Mouse (Mus musculus) forebrain, embryonic 12.5 days (tissue): ENCODE measurements at regions not wholly inside any gene's neighbourhood (a gene's known extent, or its start where the extent isn't known, plus 50 kb on each side); places are given as distances from the start of the nearest gene placed in this dataset.
"Not testable (repeated sequence)": the region's sequence is repeated elsewhere in the genome, so short reads cannot be mapped to it uniquely, and the experiment has no call there.

ENCODE experiments used
- ATAC-seq: fragments of 200-750 bp; cut with Nextera tagmentation; 2 replicates; pipeline ENCODE4 v1.8.0; 2017; ENCODE audit warnings: moderate TSS enrichment; ENCODE audit not compliant: low FRiP score
- H3K27ac ChIP-seq: fragments of 300-500 bp; sonication (generic); 2 replicates; pipeline ENCODE4 v1.5.1; 2016; ENCODE audit warnings: mild to moderate bottlenecking
- H3K27me3 ChIP-seq: fragments of 300-500 bp; sonication (generic); 2 replicates; pipeline ENCODE4 v1.6.1; 2016; ENCODE audit warnings: mild to moderate bottlenecking
- H3K36me3 ChIP-seq: fragments of 300-500 bp; sonication (generic); replicated peaks from 2 replicates; pipeline ENCODE4 v1.6.1; 2016; ENCODE audit warnings: mild to moderate bottlenecking
- H3K4me1 ChIP-seq: fragments of 300-500 bp; sonication (generic); 2 replicates; pipeline ENCODE4 v1.6.1; 2016
- H3K4me2 ChIP-seq: fragments of 300-500 bp; sonication (generic); 2 replicates; pipeline ENCODE4 v1.6.1; 2016; ENCODE audit warnings: mild to moderate bottlenecking, moderate library complexity
- H3K4me3 ChIP-seq: fragments of 300-500 bp; sonication (generic); replicated peaks from 2 replicates; pipeline ENCODE4 v1.5.1; 2016; ENCODE audit warnings: mild to moderate bottlenecking
- H3K9ac ChIP-seq: fragments of 300-500 bp; sonication (generic); 2 replicates; pipeline ENCODE4 v1.6.1; 2016; ENCODE audit warnings: mild to moderate bottlenecking
- H3K9me3 ChIP-seq: fragments of 300-500 bp; sonication (generic); 2 replicates; pipeline ENCODE4 v1.6.1; 2016
- WGBS: fragments of 180-500 bp; shearing (Covaris S2); methylation state at CpG from one replicate; pipeline ENCODE4 v1.1.7; 2016; 5-methylcytosine and 5-hydroxymethylcytosine counted together

DNA sequence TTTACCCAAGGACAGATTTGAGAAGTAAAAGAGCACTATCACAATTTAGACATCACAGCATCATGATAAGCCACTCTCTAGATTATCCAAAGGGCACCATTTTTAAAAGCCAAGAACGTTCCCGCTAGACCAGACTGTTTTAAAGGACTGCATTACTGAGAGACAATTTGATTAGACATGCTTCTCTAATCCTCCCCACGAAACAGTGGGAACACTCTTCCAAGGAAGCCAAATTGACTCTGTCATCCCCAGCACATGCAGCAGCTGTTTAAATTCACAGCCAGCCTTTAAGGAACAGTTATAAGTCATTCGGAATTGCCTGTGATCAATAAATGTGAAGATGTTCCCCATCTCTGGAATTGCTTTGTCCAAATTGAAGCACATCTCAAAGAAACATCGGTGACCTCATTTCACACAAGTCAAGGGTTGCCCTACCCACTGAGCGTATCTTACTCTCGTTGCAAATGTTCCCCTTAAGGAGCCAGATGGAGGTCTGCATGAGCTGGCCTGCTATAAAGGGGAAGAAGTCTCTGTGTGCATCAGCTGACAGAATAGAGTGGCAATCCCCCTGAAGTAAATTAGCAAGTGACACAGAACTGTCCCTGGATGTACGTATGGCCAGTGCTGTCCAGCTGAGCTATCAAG is 393.2 kb downstream of the Pid1 start:
- Histone ChIP-seq H3K9me3 (no peaks in the 10 kb centered on the region), H3K36me3 (no peaks in the 10 kb centered on the region), H3K27me3 (no peaks in the 10 kb centered on the region), H3K27ac (no peak overlapping the region), H3K4me2 (no peak overlapping the region), H3K4me3 (no peak overlapping the region), H3K4me1 (no peaks in the 10 kb centered on the region), H3K9ac (no peak overlapping the region)
- WGBS = 67% methylated on average over 8 of the region's 8 CpGs
- ATAC-seq = 0 out of 2 replicates have a peak, but pooled peaks have one; percentile 41

DNA sequence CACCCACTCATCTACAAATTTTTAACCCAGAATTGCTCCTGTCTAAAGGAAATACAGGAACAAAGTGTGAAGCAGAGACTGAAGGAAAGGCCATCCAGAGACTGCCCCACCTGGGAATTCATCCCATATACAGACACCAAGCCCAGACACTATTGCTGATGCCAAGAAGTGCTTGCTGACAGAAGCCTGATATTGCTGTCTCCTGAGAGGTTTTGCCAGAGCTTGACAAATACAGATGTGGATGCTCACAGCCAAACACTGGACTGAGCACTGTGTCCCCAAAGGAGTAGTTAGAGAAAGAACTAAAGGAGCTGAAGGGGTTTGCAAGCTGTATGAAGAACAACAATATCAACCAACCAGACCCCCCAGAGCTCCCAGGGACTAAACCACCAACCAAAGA is 399.3 kb downstream of the Pid1 start:
- H3K4me3 ChIP-seq, H3K9me3 ChIP-seq, ATAC-seq, H3K27me3 ChIP-seq, H3K4me1 ChIP-seq, H3K4me2 ChIP-seq, H3K36me3 ChIP-seq, H3K27ac ChIP-seq, H3K9ac ChIP-seq: not testable (repeated sequence)

DNA sequence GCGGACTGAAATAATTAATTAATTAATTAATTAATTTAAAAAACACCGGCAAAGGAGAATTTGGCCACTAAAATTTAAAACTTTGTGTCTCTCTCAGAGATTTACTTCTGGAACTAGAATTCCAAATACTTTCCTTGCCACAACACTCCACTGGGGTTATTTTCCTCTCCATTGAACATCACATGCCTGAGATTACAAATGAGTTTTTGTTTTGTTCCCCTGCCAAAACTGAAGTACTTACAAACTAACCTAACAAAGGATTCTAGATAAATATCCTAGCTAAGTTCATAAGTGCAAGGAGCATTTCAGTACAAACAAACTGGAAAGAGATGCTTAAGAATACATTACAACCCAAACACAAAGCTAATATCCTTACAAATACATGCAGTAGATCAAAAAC is 402.2 kb downstream of the Pid1 start:
- H3K9ac ChIP-seq = no peak overlapping the region
- H3K4me2 ChIP-seq = no peak overlapping the region
- no peaks in the 10 kb centered on the region for H3K9me3 ChIP-seq
- H3K36me3 ChIP-seq = no peaks in the 10 kb centered on the region
- no peak for ATAC-seq
- 78% methylated on average over 2 of the region's 2 CpGs for WGBS
- no peak overlapping the region for H3K27ac ChIP-seq
- H3K4me1 ChIP-seq = no peaks in the 10 kb centered on the region
- H3K27me3 ChIP-seq = no peaks in the 10 kb centered on the region
- no peak overlapping the region for H3K4me3 ChIP-seq

DNA sequence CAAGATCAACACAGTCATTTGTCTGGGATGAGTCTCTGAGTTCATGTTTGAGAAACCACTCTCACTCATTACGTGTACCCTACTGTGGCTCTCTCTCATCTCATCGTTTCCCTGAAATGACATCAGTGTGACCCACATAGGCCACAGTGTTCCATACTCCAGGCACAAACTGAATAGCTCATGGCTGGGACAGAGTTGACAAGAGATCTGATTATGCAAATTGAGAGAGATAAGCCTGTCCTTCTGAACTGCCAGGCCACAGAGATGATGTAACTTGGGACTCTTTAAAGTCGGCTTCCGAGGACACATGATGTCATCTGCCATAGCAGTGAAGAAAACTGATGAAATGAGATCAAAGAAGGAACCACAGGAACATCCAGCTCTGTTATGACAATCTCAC is 404.2 kb downstream of the Pid1 start:
- H3K4me3 ChIP-seq = no peak overlapping the region
- H3K9ac ChIP-seq = no peak overlapping the region
- H3K4me1 ChIP-seq = no peaks in the 10 kb centered on the region
- no peaks in the 10 kb centered on the region for H3K36me3 ChIP-seq
- no peak for ATAC-seq
- no peak overlapping the region for H3K4me2 ChIP-seq
- H3K9me3 ChIP-seq = no peaks in the 10 kb centered on the region
- no peak overlapping the region for H3K27ac ChIP-seq
- 83% methylated on average over 4 of the region's 4 CpGs for WGBS
- H3K27me3 ChIP-seq = no peaks in the 10 kb centered on the region

DNA sequence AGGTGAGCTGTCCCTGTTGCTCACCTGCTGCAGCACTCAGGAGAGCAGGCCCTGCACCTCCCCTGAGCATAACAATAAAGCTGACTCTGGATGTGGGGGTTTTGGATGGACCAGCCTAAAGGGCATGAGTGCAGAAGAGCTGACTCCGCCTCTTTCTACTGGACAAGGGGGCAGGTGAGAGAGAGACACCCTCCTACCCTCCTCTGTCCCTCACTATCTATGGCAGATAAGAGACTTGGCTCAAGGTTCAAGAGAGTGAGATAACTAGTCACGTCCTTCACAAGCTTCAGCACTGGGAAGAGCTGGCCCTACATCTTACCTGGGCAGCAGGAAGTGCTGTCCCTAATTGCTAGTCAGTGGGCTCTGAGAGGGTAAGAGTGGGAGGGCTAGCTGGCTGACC is 441.1 kb downstream of the Pid1 start:
- 87% methylated on average over 2 of the region's 2 CpGs for WGBS
- H3K36me3 ChIP-seq = no peaks in the 10 kb centered on the region
- H3K9ac ChIP-seq = no peak overlapping the region
- no peaks in the 10 kb centered on the region for H3K4me1 ChIP-seq
- H3K27ac ChIP-seq = no peak overlapping the region
- no peaks in the 10 kb centered on the region for H3K27me3 ChIP-seq
- ATAC-seq = no peak
- no peak overlapping the region for H3K4me3 ChIP-seq
- H3K4me2 ChIP-seq = no peak overlapping the region
- H3K9me3 ChIP-seq = no peaks in the 10 kb centered on the region

DNA sequence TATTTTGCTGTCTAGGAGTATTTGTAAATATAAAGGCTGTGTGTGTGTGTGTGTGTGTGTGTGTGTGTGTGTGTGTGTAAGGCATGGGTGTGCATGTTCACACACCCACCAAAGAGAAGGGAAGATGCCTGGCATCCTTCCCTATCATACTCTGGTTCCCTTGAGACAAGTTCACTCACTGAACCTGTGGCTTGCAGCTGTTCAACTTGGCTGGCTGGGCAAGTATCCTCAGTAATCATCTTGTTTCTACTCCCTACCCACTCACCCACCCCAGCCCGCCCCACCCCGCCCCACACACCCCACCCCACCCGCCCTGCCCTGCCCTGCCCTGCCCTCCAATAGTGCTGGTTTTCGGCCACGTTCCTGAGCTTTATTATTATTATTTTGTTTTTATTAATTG is 448.5 kb downstream of the Pid1 start:
- Histone ChIP-seq H3K4me1 (no peaks in the 10 kb centered on the region), H3K4me2 (no peak overlapping the region), H3K36me3 (no peaks in the 10 kb centered on the region), H3K27me3 (no peaks in the 10 kb centered on the region), H3K9me3 (no peaks in the 10 kb centered on the region), H3K9ac (no peak overlapping the region), H3K4me3 (no peak overlapping the region), H3K27ac (no peak overlapping the region)
- ATAC-seq = no peak
- WGBS = 87% methylated on average over 5 of the region's 5 CpGs

DNA sequence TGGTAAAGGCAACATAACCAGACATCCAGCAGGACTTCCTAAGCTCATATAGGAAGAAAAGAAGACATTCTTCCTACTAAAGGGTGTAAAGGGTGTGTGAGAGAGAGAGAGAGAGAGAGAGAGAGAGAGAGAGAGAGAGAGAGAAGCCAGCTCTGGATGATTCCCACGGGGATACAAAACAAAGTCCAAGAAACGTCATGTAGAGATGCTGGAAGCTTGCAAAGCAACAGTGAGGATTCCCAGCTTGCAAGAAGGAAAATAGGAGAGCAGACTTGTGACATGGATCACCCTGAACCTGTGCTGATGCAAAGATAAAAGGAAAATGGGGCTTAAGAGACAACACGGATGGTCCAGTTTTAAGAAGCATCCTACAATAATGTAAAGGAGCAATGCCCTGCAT is 456.6 kb downstream of the Pid1 start:
- no peak overlapping the region for H3K9ac ChIP-seq
- H3K4me3 ChIP-seq = no peak overlapping the region
- H3K27ac ChIP-seq = no peak overlapping the region
- 58% methylated on average over 3 of the region's 3 CpGs for whole genome bisulfite sequencing
- H3K9me3 ChIP-seq = no peaks in the 10 kb centered on the region
- H3K36me3 ChIP-seq = no peaks in the 10 kb centered on the region
- no peaks in the 10 kb centered on the region for H3K4me1 ChIP-seq
- ATAC-seq = no peak
- no peak overlapping the region for H3K4me2 ChIP-seq
- H3K27me3 ChIP-seq = no peaks in the 10 kb centered on the region

DNA sequence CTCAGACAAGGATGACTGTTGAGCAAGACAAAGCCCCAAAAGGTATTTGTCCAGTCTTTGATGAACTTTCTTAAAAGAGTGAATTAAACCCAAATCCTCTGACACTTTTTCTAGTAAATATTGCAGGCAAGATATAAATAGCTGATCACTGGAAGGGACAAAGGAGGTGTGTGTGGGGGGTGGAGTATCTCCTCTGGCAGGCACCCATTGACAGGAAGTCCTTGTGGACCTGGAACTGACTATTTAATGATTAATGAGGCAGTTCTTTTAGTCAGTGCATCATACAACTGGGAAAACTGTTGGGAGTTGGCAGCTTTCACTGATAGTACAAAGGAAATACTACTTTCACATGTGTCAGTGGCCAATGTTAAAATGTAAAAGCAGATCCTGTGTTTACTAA is 457.1 kb downstream of the Pid1 start:
- ATAC-seq = no peak
- H3K36me3 ChIP-seq = no peaks in the 10 kb centered on the region

DNA sequence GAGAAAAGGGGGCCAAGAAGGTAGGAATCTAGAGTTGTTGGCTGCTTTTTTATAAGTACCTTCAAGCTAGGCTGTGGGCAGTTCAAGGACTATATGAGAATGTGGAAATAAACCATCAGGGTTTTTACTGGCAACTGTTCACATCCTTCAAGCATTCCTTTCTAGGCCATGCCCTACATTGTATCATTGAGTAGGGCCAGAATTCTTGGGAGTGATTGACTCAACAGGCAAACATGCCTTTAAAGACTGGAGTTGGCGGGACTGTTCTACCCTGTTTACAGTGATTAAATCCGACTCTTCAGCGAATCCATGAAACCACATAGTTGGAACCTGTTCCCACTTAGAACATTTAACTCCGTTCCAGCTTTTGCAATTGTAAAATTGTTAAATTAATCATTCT is 463.8 kb downstream of the Pid1 start:
- WGBS = 94% methylated on average over 4 of the region's 4 CpGs
- no peak overlapping the region for H3K4me2 ChIP-seq
- no peak overlapping the region for H3K27ac ChIP-seq
- no peak overlapping the region for H3K4me3 ChIP-seq
- ATAC-seq = no peak
- H3K9ac ChIP-seq = no peak overlapping the region
- no peaks in the 10 kb centered on the region for H3K36me3 ChIP-seq
- H3K27me3 ChIP-seq = no peaks in the 10 kb centered on the region
- H3K9me3 ChIP-seq = no peaks in the 10 kb centered on the region
- H3K4me1 ChIP-seq = no peaks in the 10 kb centered on the region

More for the DNA sequence above, 457.1 kb downstream of the Pid1 start:
- no peaks in the 10 kb centered on the region for H3K9me3 ChIP-seq
- no peak overlapping the region for H3K4me2 ChIP-seq
- no peak overlapping the region for H3K4me3 ChIP-seq
- no peaks in the 10 kb centered on the region for H3K27me3 ChIP-seq
- no peaks in the 10 kb centered on the region for H3K4me1 ChIP-seq
- H3K27ac ChIP-seq = no peak overlapping the region
- no peak overlapping the region for H3K9ac ChIP-seq

DNA sequence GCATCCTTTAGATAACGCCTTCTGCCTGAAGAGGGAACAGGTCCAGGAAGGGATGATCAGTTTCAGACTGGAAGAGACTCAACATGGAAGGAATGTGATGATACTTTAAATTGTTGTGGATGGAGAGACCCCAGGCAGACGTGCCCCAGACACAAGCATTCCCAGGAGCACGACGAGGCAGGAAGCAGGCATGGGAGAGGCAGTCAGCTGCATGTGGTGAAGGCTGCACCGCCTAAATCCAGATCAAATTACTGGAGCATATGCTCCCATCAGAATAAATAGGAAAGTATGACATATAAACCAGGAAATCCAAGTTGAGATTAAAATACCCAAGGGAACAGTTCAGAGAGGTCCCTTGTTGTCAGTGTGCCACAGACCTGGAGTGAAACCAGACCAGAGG is 467.3 kb downstream of the Pid1 start:
- 69% methylated on average over 5 of the region's 5 CpGs for WGBS
- no peaks in the 10 kb centered on the region for H3K4me1 ChIP-seq

DNA sequence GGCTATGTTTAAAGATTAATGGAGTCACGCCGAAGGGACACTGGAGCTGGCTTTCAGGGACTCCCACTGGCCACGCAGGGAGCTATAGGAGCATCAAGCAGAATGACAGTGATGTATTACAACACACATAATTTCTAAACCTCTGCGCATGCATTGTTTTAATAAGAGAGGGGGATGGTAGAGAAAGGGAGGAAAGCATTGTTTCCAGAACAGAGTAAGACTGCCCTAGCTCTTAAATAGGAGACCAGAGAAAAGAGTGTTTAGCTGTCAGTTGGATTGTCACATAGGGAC is 471.1 kb upstream of the Sphkap start:
- no peak for ATAC-seq
- Histone ChIP-seq H3K4me1 (peaks cover 4% of the 10 kb centered on the region; the same call in 1 of the 2 replicates), H3K9ac (no peak overlapping the region), H3K4me3 (no peak overlapping the region), H3K4me2 (no peak overlapping the region), H3K27ac (no peak overlapping the region), H3K9me3 (no peaks in the 10 kb centered on the region), H3K27me3 (no peaks in the 10 kb centered on the region), H3K36me3 (no peaks in the 10 kb centered on the region)
- WGBS = 88% methylated on average over 4 of the region's 4 CpGs

More for the DNA sequence above, 467.3 kb downstream of the Pid1 start:
- H3K4me2 ChIP-seq = no peak overlapping the region
- H3K27me3 ChIP-seq = no peaks in the 10 kb centered on the region
- H3K27ac ChIP-seq = no peak overlapping the region
- ATAC-seq = no peak
- H3K36me3 ChIP-seq = no peaks in the 10 kb centered on the region
- no peak overlapping the region for H3K9ac ChIP-seq
- H3K4me3 ChIP-seq = no peak overlapping the region
- no peaks in the 10 kb centered on the region for H3K9me3 ChIP-seq

DNA sequence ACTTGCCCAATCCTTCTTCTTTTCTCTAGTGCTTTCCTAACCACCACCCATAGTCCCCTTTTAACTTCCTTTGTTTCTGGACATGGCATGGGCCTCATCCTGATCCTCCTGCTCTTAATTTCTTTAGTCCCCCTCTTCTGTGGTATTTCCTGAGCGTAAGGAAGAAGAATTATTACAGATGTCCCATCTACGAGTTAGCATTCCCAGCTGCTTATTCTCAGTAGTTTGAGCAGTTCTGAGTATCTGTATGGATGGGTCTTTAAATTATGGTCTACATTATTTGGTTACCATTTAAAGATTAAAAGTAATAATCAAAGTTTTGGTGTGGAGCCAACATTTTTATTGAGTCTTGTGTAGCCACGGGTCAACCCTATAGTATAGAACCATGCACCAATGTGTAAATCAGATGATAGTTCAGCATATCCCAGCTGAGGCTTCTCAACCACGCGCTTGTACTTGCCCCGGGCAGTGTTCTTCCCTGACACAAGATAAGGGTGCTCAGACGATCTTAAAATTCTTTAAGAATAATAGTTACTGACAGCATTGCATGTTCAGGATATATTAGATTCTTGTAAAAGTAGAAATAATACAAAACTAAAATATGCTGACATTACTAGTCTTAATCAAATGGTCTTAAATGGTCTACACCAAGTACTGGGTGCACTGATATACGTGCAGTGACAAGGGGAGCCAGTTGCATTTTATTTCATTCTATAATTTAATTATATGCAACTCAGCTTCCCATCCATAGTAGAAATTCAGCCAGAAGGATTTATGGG is 470.5 kb upstream of the Sphkap start:
- 88% methylated on average over 8 of the region's 8 CpGs for whole genome bisulfite sequencing
- Histone ChIP-seq H3K4me3 (no peak overlapping the region), H3K9me3 (no peaks in the 10 kb centered on the region), H3K4me1 (peaks cover 4% of the 10 kb centered on the region; the same call in 1 of the 2 replicates), H3K9ac (no peak overlapping the region), H3K27ac (no peak overlapping the region), H3K4me2 (no peak overlapping the region), H3K36me3 (no peaks in the 10 kb centered on the region), H3K27me3 (no peaks in the 10 kb centered on the region)
- ATAC-seq = no peak

DNA sequence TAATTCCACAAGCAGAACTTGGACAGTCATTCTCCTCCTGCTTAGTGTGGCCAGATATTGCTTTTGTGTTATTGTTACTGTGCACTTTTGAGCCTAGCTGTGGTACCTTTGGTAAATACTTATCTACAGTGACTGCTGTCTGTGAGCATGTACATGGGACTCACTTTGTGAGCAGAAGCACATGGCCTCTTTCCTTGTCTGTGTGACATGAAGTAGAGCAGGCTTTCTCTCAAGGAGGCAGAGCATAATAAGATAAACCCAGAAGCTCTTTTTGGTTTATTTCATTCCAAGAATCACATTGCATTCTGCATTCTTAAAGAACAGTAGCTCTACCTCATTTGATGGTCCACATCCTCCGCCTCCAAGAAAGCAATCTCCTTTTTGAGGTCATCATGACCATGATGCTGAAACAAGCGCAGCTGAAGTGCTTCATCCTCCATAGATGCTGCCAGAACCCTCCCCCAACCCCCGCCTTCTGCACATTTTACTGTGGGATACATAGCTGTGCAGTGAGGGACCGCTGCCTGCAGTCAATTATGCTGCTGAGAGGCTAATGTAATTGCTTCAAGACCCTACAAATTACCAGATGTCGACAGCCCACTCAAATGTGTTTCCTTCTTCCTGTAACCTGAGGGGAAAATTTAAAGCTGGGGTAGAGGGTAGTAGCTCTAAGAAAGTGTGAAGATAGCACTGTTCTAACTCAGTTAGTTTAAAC is 463.0 kb upstream of the Sphkap start:
- H3K27me3 ChIP-seq = no peaks in the 10 kb centered on the region
- WGBS = 56% methylated on average over 5 of the region's 5 CpGs
- no peak overlapping the region for H3K4me2 ChIP-seq
- no peak overlapping the region for H3K9ac ChIP-seq
- H3K4me1 ChIP-seq = 0 out of 2 replicates have a peak, but pooled peaks cover 7% of the 10 kb centered on the region
- ATAC-seq = peak; percentile 71
- H3K4me3 ChIP-seq = no peak overlapping the region
- no peaks in the 10 kb centered on the region for H3K36me3 ChIP-seq
- 0 out of 2 replicates have a peak overlapping the region, but pooled peaks have one; percentile 56 for H3K27ac ChIP-seq
- H3K9me3 ChIP-seq = no peaks in the 10 kb centered on the region
